Mouse (Mus musculus) liver, embryonic 16.5 days (tissue): ENCODE data around the gene Btf3. TPM values are rescaled to one million over a fixed set of nuclear protein-coding genes. Genes with fewer than 3 reads are reported as not detected.

Experiments
- ATAC-seq: fragments of 200-750 bp; cut with Nextera tagmentation; 2 replicates; pipeline ENCODE4 v1.8.0; 2017; ENCODE audit warnings: low read depth, mild to moderate bottlenecking, moderate number of reproducible peaks, moderate library complexity
- H3K27ac ChIP-seq: fragments of 300-500 bp; sonication (generic); 2 replicates; pipeline ENCODE4 v1.5.1; 2014; ENCODE audit warnings: mild to moderate bottlenecking, low read length
- H3K27me3 ChIP-seq: fragments of 300-500 bp; sonication (generic); 2 replicates; pipeline ENCODE4 v1.6.1; 2014; ENCODE audit warnings: low read depth, low read length, mixed read lengths; ENCODE audit not compliant: control insufficient read depth, insufficient read depth
- H3K36me3 ChIP-seq: fragments of 300-500 bp; sonication (generic); 2 replicates; pipeline ENCODE4 v1.6.1; 2014; ENCODE audit warnings: mild to moderate bottlenecking; ENCODE audit not compliant: control insufficient read depth, insufficient read depth
- H3K4me1 ChIP-seq: fragments of 300-500 bp; sonication (generic); 2 replicates; pipeline ENCODE4 v1.6.1; 2014; ENCODE audit warnings: low read depth, low read length, mixed read lengths; ENCODE audit not compliant: control insufficient read depth
- H3K4me2 ChIP-seq: fragments of 300-500 bp; sonication (generic); 2 replicates; pipeline ENCODE4 v1.6.1; 2014; ENCODE audit warnings: low read depth, low read length, mixed read lengths
- H3K4me3 ChIP-seq: fragments of 300-500 bp; sonication (generic); 2 replicates; pipeline ENCODE4 v1.5.1; 2014; ENCODE audit warnings: low read depth, mild to moderate bottlenecking, low read length
- H3K9ac ChIP-seq: fragments of 300-500 bp; sonication (generic); 2 replicates; pipeline ENCODE4 v1.6.1; 2014; ENCODE audit warnings: low read depth, low read length
- H3K9me3 ChIP-seq: fragments of 300-500 bp; sonication (generic); replicated peaks from 2 replicates; pipeline ENCODE4 v1.6.1; 2016; ENCODE audit warnings: low read length; ENCODE audit not compliant: control insufficient read depth
- WGBS: fragments of 180-500 bp; shearing (Covaris S2); extraction: QIAGEN DNeasy Blood & Tissue Kit; methylation state at CpG from one replicate; pipeline ENCODE4 v1.1.7; 2014; ENCODE audit not compliant: insufficient replicate concordance; 5-methylcytosine and 5-hydroxymethylcytosine counted together
- polyA plus RNA-seq: library from polyadenylated mRNA; unstranded; fragments of >200 nt; fragmentation: Nextera tagmentation; extraction: Ambion mirVana; gene quantifications from 2 replicates; pipeline ENCODE4 v1.2.1, GENCODE M21; 2015

Gene Btf3
- polyA plus RNA-seq, 1 experiment from 2014 or later = 258 TPM

DNA sequence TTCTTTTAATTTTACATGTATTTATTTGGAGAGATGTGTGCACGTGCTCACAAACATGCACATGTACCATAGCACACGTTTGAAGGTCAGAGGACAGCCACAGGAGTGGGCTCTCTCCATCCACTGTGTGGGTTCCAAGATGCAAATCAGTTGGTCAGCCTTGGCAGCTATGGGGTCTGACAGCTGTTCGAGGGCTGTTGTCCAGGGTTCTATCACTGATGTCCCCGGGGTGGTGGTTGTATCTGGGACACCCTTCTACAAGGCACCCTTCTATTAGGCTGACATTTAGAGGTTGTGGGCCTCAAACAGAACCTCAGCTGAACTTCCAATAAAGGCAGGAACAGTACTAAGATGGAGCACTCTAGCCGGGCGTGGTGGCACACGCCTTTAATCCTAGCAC lies 40.6 kb downstream of the Btf3 start:
- Histone ChIP-seq H3K9ac (no peak overlapping the region), H3K36me3 (peaks cover 11% of the 10 kb centered on the region), H3K4me3 (no peak overlapping the region), H3K4me2 (no peak overlapping the region), H3K9me3 (no peaks in the 10 kb centered on the region), H3K27me3 (no peaks in the 10 kb centered on the region), H3K4me1 (no peaks in the 10 kb centered on the region; the same call in 1 of the 2 replicates), H3K27ac (no peak overlapping the region)
- 69% methylated on average over 7 of the region's 7 CpGs for WGBS
- ATAC-seq = no peak

DNA sequence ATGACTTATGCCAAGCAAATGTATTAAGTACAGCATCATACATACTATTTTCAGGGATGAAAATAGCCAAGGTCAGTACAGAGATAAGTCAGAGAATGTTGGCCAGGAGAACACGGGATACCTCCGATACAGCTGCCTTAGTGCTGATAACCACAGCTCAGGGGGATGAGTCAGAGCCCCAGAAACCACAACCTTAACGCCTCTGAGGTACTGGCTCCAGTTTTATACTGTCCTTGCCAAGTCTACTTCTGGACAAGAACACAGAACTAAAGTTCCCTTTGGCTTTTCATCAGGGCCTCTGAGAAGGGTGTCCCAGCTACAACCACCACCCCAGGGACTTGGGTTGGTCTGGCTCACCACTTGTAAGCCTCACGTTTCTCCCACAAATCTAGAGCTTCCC lies 41.2 kb downstream of the Btf3 start:
- H3K9ac ChIP-seq = no peak overlapping the region
- H3K4me1 ChIP-seq = no peaks in the 10 kb centered on the region; the same call in 1 of the 2 replicates
- H3K4me3 ChIP-seq = no peak overlapping the region
- peak; percentile 55; the same call in 1 of the 2 replicates for ATAC-seq
- no peak overlapping the region for H3K27ac ChIP-seq
- peaks cover 11% of the 10 kb centered on the region for H3K36me3 ChIP-seq
- WGBS = 17% methylated on average over 4 of the region's 4 CpGs
- no peak overlapping the region for H3K4me2 ChIP-seq
- no peaks in the 10 kb centered on the region for H3K27me3 ChIP-seq
- H3K9me3 ChIP-seq = no peaks in the 10 kb centered on the region

DNA sequence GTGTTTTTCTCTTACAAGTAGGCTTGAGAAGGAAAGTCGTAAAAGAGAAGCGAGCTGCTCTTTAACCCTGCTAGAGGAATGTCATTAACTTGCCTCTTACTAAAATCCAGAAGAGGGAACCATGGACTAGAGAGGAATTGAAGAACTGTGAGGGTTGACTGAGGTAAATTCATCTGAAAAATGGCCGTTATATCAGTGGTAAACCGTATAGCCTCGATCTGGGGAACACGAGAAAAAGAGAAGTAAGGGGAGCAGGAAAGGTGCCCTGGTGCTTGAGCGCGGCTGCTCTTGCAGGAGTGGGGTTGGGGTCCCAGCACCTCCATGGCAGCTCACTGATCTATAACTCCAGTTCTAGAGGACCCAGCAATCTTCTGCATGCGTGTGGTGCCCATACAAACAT lies 42.8 kb downstream of the Btf3 start:
- ATAC-seq = no peak
- no peaks in the 10 kb centered on the region for H3K27me3 ChIP-seq
- H3K4me3 ChIP-seq = no peak overlapping the region
- no peak overlapping the region for H3K27ac ChIP-seq
- WGBS = 74% methylated on average over 9 of the region's 9 CpGs
- H3K36me3 ChIP-seq = peaks cover 11% of the 10 kb centered on the region
- no peaks in the 10 kb centered on the region for H3K9me3 ChIP-seq
- no peak overlapping the region for H3K9ac ChIP-seq
- no peaks in the 10 kb centered on the region; the same call in 1 of the 2 replicates for H3K4me1 ChIP-seq
- no peak overlapping the region for H3K4me2 ChIP-seq

DNA sequence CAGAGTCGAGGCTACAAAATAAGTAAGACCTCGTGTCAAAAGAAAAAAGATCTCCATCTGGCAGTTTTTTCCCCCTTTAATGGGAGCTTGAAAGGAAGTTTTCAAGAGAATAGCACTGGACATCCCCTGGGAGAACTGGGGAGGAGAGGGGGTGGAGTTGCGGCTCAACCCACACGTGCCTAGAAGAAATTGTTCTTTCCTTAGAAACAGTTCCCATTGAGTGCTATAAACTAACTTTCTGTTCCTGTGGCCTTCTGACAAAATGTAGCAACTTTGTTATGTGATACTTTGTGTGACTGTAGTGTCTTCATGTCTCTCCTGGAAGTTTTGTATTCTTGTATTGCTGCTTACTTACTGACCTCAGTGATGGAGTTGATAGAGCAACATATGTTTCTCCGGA lies 52.7 kb downstream of the Btf3 start:
- WGBS = 17% methylated on average over 5 of the region's 5 CpGs
- H3K9ac ChIP-seq = peak overlapping the region; percentile 0; the same call in 1 of the 2 replicates

DNA sequence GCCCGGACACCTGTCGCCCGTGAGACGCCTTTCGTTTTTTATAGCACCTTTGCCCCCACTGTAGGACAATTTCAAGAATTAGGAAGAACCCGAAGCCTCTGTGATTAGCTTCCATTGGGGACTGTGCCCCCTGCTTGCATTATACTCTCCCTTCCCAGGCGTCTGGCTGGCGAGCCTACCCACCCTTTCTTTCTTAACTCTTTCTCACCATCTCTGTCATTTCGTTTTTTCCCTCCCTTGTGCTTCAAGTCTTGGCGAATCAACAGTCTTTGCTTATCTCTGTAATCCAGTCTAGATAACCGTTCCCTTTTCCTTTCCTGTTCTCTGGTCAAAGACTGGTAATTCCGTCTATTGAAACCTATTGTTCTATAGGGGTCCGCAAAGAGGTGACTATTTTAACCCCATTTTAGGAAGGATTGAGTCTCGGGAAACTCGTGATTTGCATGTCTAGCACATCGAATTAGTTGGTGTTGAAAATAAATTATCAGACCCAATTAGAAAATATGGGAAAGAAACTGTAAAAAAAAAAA lies 53.3 kb downstream of the Btf3 start:
- ATAC-seq = peak; percentile 1
- H3K9ac ChIP-seq = peak overlapping the region; percentile 86
- H3K4me3 ChIP-seq = peak overlapping the region; percentile 87

More for the DNA sequence above, 52.7 kb downstream of the Btf3 start:
- Histone ChIP-seq H3K4me1 (peaks cover 16% of the 10 kb centered on the region), H3K36me3 (peaks cover 3% of the 10 kb centered on the region; the same call in 1 of the 2 replicates), H3K4me2 (peak overlapping the region; percentile 69), H3K27me3 (no peaks in the 10 kb centered on the region), H3K4me3 (peak overlapping the region; percentile 87), H3K9me3 (no peaks in the 10 kb centered on the region), H3K27ac (no peak overlapping the region)
- no peak for ATAC-seq

DNA sequence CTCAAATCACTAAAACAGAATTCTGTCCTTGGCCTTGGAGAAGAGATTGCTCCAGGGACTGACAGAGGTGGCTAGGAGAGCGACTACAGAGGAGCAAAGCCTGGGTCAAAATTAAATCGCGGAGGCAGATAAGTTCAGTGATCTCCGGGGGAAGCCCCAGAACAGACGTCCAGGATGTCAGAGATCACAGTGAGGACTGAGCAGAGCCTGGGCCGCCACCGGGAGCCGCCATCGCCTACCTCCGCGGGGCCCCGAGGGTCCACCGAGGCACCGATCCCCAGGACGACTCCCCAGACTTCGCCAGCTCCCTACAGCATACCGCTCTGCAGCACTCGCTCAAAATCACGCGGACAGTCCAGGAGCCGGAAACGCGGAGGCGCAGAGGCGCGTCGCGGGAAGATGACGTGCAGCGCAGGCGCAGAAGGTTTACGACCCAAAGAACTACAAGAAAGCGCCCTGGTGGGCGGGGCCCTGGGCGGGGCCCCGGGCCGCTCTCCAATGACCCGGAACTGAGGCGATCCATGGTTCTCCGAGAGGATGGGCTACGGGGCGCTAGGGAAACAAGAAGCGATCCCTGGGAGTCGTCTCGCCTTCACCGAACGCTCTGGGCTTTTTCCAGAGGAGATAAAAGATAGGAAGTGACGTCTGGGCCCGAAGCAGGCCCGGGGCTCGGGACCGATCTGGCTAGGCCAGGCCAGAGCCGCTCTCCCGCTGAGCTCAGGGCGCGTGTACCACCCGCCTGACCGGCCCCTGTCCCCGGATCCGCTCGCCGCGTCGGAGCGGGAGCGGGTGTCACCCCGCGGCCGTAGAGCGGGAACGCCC lies 54.0 kb downstream of the Btf3 start, which contains the start of the genes Utp15 and Ankra2:
Utp15 (minus strand) TSS at position 406 of the 822 bp plus-strand sequence.
Ankra2 (plus strand) TSS at position 439 of the 822 bp plus-strand sequence.
- Histone ChIP-seq H3K27me3 (no peaks in the 10 kb centered on the region), H3K4me3 (peak within 1 kb of the TSS; percentile 87), H3K4me1 (peaks cover 16% of the 10 kb centered on the region), H3K9ac (peak within 1 kb of the TSS; percentile 86), H3K4me2 (peak within 1 kb of the TSS; percentile 92), H3K27ac (peak within 1 kb of the TSS; percentile 90), H3K36me3 (peaks cover 8% of the 10 kb centered on the region; the same call in 1 of the 2 replicates), H3K9me3 (no peaks in the 10 kb centered on the region)
- WGBS = under 1% methylated on average over 71 of the region's 71 CpGs
- peak; percentile 99 for ATAC-seq

More for the DNA sequence above, 53.3 kb downstream of the Btf3 start:
- H3K27ac ChIP-seq = peak overlapping the region; percentile 90
- peak overlapping the region; percentile 69 for H3K4me2 ChIP-seq
- WGBS = under 1% methylated on average over 16 of the region's 16 CpGs
- no peaks in the 10 kb centered on the region for H3K9me3 ChIP-seq
- peaks cover 16% of the 10 kb centered on the region for H3K4me1 ChIP-seq
- no peaks in the 10 kb centered on the region for H3K27me3 ChIP-seq
- peaks cover 5% of the 10 kb centered on the region; the same call in 1 of the 2 replicates for H3K36me3 ChIP-seq

Other genes starting within 250 kb of the Btf3 start
- 0.68 and 1.3 TPM in 2 replicates for gene Arhgef28, start 110.6 kb downstream of the Btf3 start, polyA plus RNA-seq
- gene Utp15, start 54.0 kb downstream of the Btf3 start, polyA plus RNA-seq = 10.0 and 10.6 TPM in 2 replicates
- 6.6 and 6.7 TPM in 2 replicates for gene Ankra2, start 53.9 kb downstream of the Btf3 start, polyA plus RNA-seq
- gene Gm21976, start 37.1 kb downstream of the Btf3 start, polyA plus RNA-seq = not detected in 2 replicates
- not detected in 2 replicates for gene Foxd1, start 37.2 kb upstream of the Btf3 start, polyA plus RNA-seq
- 0.84 and 1.1 TPM in 2 replicates for gene Gm10320, start 175.0 kb upstream of the Btf3 start, polyA plus RNA-seq